Mouse (Mus musculus) brain, adult 2 months (tissue): ENCODE measurements around the gene Adcyap1.

Source experiments
- DNase-seq: peaks from one replicate; pipeline ENCODE4 v3.0.0; 2011; ENCODE audit warnings: low read depth, low spot score

The Adcyap1 gene

DNA sequence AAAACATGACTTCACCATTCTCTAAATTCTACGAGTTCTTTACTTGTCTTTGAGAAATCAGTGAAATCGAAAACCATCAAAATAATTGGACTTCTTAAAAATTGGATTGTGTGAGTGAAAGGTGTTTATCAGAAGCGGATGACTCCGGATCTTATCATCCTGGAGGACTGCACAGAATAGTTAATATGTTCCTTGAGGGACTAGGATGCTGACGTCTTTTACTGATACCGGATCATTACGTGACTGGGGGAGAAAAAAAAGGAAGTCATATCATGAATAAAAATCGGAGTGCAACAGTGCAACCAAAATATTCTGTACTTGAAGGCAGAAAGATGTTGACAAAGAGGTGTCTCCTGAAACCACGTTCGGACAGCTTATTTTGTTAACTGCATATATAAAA is at the start of gene Adcyap1:
Gene Adcyap1 (plus strand): TSS at position 301 of the 400 bp plus-strand sequence.
- no peak for DNase-seq

DNA sequence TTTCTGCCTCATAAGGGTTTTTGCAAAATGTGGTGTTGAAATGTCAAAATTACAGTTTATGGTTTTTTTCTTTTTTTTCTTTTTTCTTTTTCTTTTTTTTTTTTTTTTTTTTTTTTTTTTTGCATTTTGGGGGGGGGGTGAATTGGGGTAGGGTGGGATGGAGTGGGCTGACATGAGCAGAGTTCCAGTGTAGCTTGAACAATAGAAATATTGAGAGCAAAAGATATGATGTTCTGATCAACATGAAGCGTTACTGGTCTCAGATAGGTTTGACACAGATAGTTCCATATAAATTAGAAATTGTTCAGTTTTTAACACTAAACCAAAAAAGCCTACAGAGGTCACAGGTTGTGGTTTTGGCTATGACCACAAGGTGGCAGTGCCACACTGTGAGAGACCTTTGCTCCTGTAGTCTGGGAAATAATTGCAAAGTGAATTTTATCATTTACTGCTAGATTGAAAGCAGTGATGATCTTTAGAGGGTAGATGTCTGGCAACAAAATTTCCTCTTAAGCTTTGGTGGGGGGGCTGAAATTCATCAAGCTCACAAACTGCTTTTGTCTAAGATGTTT is 40.5 kb upstream of the Adcyap1 start:
- peak; percentile 60 for DNase-seq

DNA sequence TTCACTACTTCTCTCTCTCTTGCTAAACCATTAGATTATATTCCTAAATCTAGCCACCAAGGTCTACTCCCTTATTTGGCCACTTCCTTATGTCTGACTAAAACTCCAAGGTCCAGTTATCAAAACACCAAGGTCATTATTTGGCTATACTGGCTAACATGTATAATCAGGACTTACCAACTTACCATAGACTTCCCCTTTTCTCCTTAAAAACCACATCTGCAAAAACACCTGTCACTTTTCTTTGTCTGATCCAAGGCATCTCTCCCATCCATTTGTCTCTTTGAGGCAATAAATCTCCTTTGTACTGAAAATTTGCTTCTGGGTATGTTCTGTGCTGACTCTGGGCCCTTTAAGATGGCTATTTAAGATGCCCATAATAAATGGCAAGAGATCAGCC is 29.2 kb upstream of the Adcyap1 start:
- DNase-seq = no peak

- DNase-seq = peak; percentile 67
These were observed 2.0 kb upstream of the Adcyap1 start for GRCm38 (mm10) chr17:93196846-93197245.

DNA sequence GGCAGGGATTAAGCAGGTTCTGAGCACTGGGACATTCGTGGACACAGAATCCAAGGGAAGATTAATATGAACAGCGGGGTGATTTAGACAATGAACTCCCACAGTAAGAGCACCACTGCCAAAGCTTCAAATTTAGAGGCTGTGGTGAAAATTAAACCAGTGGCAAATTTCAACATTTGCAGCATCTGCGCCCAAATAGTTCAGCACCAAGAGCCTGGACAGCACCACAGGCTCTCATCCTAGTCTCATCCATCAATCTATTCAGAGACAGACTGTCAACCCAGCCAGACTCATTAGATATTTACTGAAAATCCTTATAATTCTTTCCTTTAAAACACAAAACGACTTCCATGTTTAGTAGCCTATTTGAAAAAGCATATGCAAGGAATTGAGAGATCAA is 604 bp upstream of the Adcyap1 start:
- DNase-seq = no peak

DNA sequence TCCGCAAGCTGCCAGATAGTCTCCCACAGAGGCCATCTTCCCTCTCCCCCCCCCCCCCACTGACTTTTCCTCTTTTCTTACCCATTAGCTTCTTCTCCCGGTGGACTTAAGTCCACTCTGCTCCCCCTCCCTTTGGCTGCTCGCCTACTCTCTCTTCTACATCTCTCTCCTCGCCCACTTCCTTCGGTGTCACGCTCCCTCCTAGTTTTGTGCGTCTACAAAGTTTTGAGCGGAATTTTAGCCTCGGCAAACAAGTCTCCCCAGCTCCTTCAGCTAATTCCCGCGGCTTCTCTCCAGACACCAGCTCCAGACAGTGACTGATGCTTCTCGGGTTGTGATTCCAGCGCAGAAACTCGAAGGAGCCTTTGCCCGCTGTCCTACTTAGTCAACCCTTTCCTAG is 401 bp downstream of the Adcyap1 start:
- DNase-seq = peak; percentile 61

DNA sequence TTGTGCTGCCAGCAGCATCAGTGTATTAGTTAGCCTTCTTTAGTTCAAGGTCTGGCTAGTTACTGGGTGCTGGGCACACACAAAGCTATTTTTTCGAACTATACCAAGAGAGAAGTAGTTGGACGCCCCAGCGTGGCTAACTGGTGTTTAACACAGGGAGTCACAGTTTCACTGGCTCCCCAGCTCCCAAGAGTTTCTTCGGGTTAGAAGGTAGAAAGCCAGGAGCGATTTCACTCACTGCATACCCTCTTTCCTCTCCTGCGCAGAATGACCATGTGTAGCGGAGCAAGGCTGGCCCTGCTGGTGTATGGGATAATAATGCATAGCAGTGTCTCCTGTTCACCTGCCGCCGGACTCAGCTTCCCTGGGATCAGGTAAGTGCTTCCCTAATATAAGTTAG is 930 bp downstream of the Adcyap1 start:
- DNase-seq = no peak

GRCm38 (mm10) chr17:93200386-93201264 is 1.8 kb downstream of the Adcyap1 start:
- no peak for DNase-seq

DNA sequence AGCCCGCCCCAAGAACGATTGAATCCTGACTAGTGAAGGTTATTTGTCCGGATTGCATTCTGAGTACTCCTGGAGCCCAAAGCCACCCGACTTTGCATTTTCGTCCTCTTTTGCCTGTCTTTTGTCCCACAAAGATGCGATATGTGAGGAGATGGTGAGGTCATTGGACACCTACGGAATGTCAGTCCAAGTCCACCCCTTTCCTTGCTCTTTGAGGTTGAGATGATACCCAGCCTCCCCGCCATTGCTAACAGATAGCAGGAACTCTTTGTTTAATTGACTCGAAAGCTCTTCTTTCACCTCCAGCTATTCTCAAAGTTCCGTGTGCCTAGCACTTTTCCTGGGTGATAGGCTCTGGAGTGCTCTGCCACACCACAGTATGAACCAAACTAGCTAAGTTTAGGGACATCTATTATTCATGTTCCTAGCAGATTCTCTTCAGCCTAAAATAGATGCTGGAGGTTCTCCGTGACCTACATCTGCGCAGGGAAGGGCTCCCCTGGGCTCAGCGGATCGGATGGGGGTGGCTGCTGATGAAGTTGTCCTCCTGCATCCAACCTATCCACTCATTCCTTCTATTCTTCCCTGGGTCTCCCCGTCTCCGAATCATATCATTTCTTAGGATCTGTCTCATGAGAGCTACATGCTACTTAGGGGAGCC is 2.6 kb downstream of the Adcyap1 start:
- peak; percentile 64 for DNase-seq

DNA sequence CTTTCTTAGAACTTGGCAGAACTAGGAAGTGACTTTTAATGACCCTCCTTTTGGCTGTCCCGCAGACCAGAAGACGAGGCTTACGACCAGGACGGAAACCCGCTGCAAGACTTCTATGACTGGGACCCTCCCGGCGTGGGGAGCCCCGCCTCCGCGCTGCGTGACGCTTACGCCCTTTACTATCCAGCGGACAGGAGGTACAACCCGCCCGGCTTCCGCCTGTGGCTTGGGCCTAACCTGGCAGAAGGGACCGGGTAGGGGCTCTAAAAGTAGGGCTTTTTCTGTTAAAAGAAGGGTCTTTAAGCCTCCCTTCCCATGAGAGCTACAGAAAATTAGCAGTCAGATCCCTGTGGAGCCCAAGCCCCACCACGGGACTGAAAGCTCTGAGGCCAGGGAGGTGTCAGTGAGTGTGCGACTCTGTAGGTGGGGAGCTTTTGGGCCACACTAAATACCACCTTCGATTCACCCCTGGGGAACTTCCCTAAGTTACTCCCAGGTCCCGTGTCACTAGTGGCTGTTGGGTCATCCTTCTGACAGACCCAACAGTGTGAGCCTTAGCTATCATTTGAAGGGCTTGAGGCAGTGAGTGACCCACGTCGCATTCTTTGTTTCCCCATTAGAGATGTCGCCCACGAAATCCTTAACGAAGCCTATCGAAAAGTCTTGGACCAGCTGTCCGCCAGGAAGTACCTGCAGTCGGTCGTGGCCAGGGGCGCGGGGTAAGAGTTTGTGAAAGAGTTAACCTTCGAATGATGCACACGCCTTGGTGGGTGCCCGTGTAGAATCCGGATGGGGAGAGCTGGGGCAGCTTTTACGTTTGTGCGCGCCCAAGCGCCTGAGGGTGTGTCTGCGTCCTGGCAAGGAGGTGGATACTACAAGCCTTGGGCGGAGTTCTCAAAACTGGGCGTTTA is 3.6 kb downstream of the Adcyap1 start:
- DNase-seq = peak; percentile 45

DNA sequence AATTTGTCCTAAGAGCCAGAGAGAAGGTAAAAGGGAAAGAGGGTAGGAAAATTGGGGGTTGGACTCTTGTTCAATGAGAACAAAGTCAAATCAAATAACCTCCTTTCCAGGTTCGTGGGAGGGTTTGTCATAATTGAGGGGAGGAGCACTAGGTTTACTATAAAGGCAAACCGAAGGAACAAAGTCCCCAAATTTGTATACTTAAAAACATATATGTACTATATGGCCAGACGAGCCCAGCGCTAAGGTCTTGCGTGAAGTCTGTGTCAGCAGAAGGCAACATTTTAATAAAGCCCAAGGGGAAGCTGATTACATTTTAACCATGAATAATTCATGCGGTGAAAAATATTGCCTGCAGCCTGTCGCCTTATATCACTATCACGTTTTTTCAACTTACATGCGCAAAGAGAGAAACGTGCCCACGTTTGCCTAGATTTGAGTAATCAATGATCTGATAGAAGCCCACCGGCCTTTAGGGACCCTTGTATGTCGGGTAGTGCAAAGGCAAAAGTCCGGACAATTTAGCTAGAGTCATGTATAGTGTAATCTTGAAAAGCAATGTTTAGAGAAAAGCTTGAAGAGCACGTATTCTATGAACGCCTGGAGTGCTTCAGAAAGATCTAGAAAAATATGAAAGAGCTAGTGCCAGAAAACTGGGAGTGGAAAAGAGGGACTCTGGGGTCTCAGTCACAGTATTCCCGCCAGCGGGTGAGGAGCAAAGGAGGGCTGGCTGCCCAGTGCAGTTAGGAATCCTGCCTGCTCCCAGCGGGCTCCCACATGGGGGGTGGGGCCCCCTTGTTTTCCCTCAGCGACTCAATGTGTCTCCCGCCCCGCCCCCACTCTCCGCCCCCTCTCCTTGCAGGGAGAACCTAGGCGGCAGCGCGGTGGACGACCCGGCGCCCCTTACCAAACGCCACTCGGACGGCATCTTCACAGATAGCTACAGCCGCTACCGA is 4.5 kb downstream of the Adcyap1 start:
- no peak for DNase-seq

GRCm38 (mm10) chr17:93217785-93218184 is 19.0 kb downstream of the Adcyap1 start:
- peak; percentile 73 for DNase-seq

DNA sequence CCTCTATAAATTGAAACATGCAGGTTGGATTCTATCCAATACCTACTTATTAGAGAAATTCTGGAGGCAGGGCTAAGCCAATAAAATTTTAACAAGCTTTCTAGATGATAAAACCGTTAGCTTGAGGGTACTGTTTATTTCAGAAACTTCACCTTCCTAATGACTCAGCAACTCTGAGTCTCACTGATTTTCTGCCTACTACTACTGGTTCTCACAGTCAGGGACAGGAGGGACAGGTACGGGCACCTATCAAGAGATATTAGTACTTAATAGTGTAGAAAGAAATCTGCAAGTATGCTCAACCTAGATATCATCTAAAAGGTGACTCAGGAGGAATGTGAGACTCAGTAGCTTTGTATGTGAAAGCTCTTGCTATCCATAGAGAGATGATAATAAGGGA is 19.8 kb downstream of the Adcyap1 start:
- no peak for DNase-seq

DNA sequence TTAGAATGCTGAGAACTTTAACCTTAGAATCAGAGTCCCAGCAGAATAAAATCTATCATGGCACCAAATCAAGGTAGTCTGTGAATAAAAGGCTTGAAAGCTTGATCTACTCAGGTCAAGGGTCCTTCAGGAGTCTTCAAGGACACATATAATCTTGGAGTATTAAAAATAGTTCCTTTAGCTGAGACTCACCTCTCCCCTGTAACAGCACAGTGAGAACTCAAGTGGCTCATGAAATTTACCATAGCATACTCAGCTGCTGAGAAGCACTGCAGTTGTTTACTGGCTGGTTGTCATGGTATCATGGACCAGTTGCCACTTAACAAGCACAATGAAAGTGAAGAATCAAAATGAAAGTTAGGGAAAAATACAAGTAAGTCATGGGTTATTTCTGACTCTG is 38.5 kb downstream of the Adcyap1 start:
- DNase-seq = peak; percentile 16
